13 mouse cellular contexts compared by ENCODE assay signal in the genomic region with DNA sequence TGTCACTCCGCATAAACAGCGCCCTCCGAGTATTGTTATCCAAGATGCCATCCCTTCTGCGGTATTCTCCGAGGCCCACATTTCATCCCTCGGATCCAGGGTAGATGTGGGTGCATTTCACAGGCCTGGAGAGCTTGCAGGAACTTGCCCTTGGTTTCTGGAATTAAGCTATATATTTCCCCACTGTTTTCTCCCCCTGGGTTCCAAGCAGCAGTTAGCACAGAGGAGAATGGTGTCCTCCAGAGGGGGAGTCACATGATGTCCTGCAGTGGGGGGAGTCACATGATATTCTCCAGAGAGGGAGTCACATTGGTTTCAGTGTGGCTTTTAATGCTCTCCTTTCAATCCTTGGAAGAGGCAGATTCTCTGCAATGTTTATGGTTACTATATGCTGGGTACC.
"Had no signal": no experiment of that assay in that cellular context is flagged by ENCODE, and none has a peak within 500 bp of the region (broad histone marks: within the 10 kb centered on the region; RNA-seq: fewer than 3 reads in every experiment).

No protein-coding gene starts in this region.

- H3K27me3 ChIP-seq: liver, embryonic 15.5 days; midbrain, embryonic 13.5 days; stomach, embryonic 15.5 days had no signal

- H3K9ac ChIP-seq: liver, embryonic 15.5 days; midbrain, embryonic 13.5 days; stomach, embryonic 15.5 days had no signal

- H3K4me3 ChIP-seq: left cerebral cortex, adult 2 months; limb, embryonic 10.5 days; liver, embryonic 15.5 days; midbrain, embryonic 13.5 days; stomach, embryonic 15.5 days had no signal

- H3K4me2 ChIP-seq: liver, embryonic 11.5 days; liver, embryonic 15.5 days; midbrain, embryonic 13.5 days; stomach, embryonic 15.5 days had no signal

- ATAC-seq: lung, postnatal 0 days; midbrain, embryonic 13.5 days had no signal

- H3K4me1 ChIP-seq: stomach, embryonic 15.5 days had no signal

- H3K27ac ChIP-seq: left cerebral cortex, adult 2 months; limb, embryonic 10.5 days; liver, embryonic 15.5 days; midbrain, embryonic 13.5 days; stomach, embryonic 15.5 days had no signal

- H3K36me3 ChIP-seq: liver, embryonic 15.5 days; midbrain, embryonic 13.5 days had no signal

- H3K9me3 ChIP-seq: limb, embryonic 10.5 days; liver, embryonic 15.5 days; midbrain, embryonic 13.5 days; stomach, embryonic 15.5 days had no signal

- DNase-seq: kidney, postnatal 10 days; kidney, postnatal 4 days; lung, adult 2 months; lung, postnatal 36 days; right cerebral cortex, postnatal 14 days; thymus, postnatal 4 days had no signal
